Comparison of ENCODE assay signal across 28 mouse cellular contexts in genomic region chr12:41050945-41051344, GRCm38 (mm10). TPM values are rescaled to one million over a fixed set of nuclear protein-coding genes. Genes with fewer than 3 reads are reported as not detected.
DNase-seq lines count a peak whose midpoint lies in the region; ATAC-seq and TF ChIP-seq lines count a peak whose summit lies in the region.
"Had no signal": no experiment of that assay in that cellular context is flagged by ENCODE, and none has a peak within 500 bp of the region (broad histone marks: within the 10 kb centered on the region; RNA-seq: fewer than 3 reads in every experiment).

No protein-coding gene starts in this region.

- DNase-seq in CH12.LX (ENCODE audit: extremely low read depth): no peak
- DNase-seq in brain, embryonic 14.5 days (ENCODE audit: low read depth): peak; percentile 15
- no peak for DNase-seq in layer of hippocampus, postnatal 25 days (ENCODE audit: extremely low spot score in 1 of 2, low spot score in 1 of 2)
- DNase-seq in gastrocnemius, adult 8-10 months (ENCODE audit: low spot score in 2 of 2): no peak
- DNase-seq in thymus, postnatal 10 days (ENCODE audit: low spot score in 2 of 2): no peak
- DNase-seq: adrenal gland, adult 8-10 months; adrenal gland, postnatal 25 days; cerebellum, adult 18-20 months; cerebellum, adult 9-10 months; cerebellum, postnatal 14 days; forebrain, postnatal 0 days; gastrocnemius, adult 2 months; gastrocnemius, postnatal 25 days; heart, adult 18-20 months; heart, postnatal 10 days; heart, postnatal 36 days had no signal

- no peaks in the 10 kb centered on the region for H3K36me3 ChIP-seq in hindbrain, embryonic 13.5 days
- no peaks in the 10 kb centered on the region for H3K36me3 ChIP-seq in hindbrain, embryonic 12.5 days
- peaks cover 0 to 8% of the 10 kb centered on the region in 2 experiments for H3K36me3 ChIP-seq in CH12.LX (replicated peaks in 1 of 2; ENCODE audit: control insufficient read depth in 1 of 2, insufficient read depth in 1 of 2, low read length in 1 of 2)
- H3K36me3 ChIP-seq: embryonic facial prominence, embryonic 12.5 days; embryonic facial prominence, embryonic 15.5 days; G1E; heart, embryonic 12.5 days; heart, embryonic 15.5 days; hindbrain, embryonic 10.5 days; hindbrain, embryonic 15.5 days had no signal

- no peak for TF ChIP-seq POLR2A in CH12.LX (IDR thresholded peaks at IDR 0.05; ENCODE audit: low read depth, low read length)
- no peak for TF ChIP-seq POLR2A in brain, embryonic 14.5 days (IDR thresholded peaks at IDR 0.05; ENCODE audit: borderline replicate concordance, extremely low read depth, insufficient read depth, insufficient read length, poor library complexity, severe bottlenecking)

- dilution Hi-C loops in CH12.LX (cut with MboI; ENCODE audit: extremely low pct_ligation_motif_present, extremely low pct_unique_long_range_greater_than_20kb, low sequenced_read_pairs): no loop called here

- in situ Hi-C loops in CH12.LX (cut with MboI; ENCODE audit: low pct_ligation_motif_present, low pct_unique_long_range_greater_than_20kb, low sequenced_read_pairs): no loop called here

- H3K4me3 ChIP-seq in hindbrain, embryonic 13.5 days: no peak overlapping the region
- no peak overlapping the region for H3K4me3 ChIP-seq in hindbrain, embryonic 12.5 days
- no peak overlapping the region for H3K4me3 ChIP-seq in CH12.LX (replicated peaks in 1 of 3; ENCODE audit: low read depth in 2 of 3, low read length in 2 of 3, poor library complexity in 1 of 3)
- H3K4me3 ChIP-seq: embryonic facial prominence, embryonic 12.5 days; embryonic facial prominence, embryonic 15.5 days; gastrocnemius, adult 2 months; heart, embryonic 12.5 days; heart, embryonic 15.5 days; hindbrain, embryonic 10.5 days; hindbrain, embryonic 15.5 days had no signal

- no peaks in the 10 kb centered on the region for H3K9me3 ChIP-seq in hindbrain, embryonic 13.5 days
- no peaks in the 10 kb centered on the region for H3K9me3 ChIP-seq in hindbrain, embryonic 12.5 days (replicated peaks)
- H3K9me3 ChIP-seq in CH12.LX (replicated peaks; ENCODE audit: low read length): no peaks in the 10 kb centered on the region
- H3K9me3 ChIP-seq: embryonic facial prominence, embryonic 12.5 days; embryonic facial prominence, embryonic 15.5 days; G1E; heart, embryonic 12.5 days; heart, embryonic 15.5 days; hindbrain, embryonic 10.5 days; hindbrain, embryonic 15.5 days had no signal

- no peaks in the 10 kb centered on the region for H3K79me2 ChIP-seq in CH12.LX (replicated peaks; ENCODE audit: control insufficient read depth, extremely low read depth, insufficient read depth, poor library complexity, severe bottlenecking)

- no peaks in the 10 kb centered on the region for H3K4me1 ChIP-seq in hindbrain, embryonic 13.5 days (replicated peaks)
- H3K4me1 ChIP-seq in hindbrain, embryonic 12.5 days: no peaks in the 10 kb centered on the region
- peaks cover 10 to 41% of the 10 kb centered on the region in 2 experiments for H3K4me1 ChIP-seq in CH12.LX (ENCODE audit: control insufficient read depth in 1 of 2, insufficient read depth in 2 of 2)
- H3K4me1 ChIP-seq: embryonic facial prominence, embryonic 12.5 days; embryonic facial prominence, embryonic 15.5 days; heart, embryonic 12.5 days; heart, embryonic 15.5 days; hindbrain, embryonic 10.5 days; hindbrain, embryonic 15.5 days had no signal

- no peak overlapping the region for H3K9ac ChIP-seq in hindbrain, embryonic 13.5 days
- no peak overlapping the region for H3K9ac ChIP-seq in hindbrain, embryonic 12.5 days
- peak overlapping the region; percentile 55 for H3K9ac ChIP-seq in CH12.LX (ENCODE audit: insufficient read depth, low read depth)
- H3K9ac ChIP-seq: embryonic facial prominence, embryonic 12.5 days; embryonic facial prominence, embryonic 15.5 days; forebrain, postnatal 0 days; heart, embryonic 12.5 days; heart, embryonic 15.5 days; hindbrain, embryonic 15.5 days had no signal

- no peak for ATAC-seq in hindbrain, embryonic 13.5 days (ENCODE audit: low FRiP score)
- ATAC-seq in hindbrain, embryonic 12.5 days (ENCODE audit: low FRiP score): no peak
- 0 out of 2 replicates have a peak, but pooled peaks have one; percentile 34 for ATAC-seq in megakaryocyte-erythroid progenitor cell, adult 5-6 weeks (replicated peaks; ENCODE audit: low FRiP score, low TSS enrichment, poor library complexity, severe bottlenecking)
- ATAC-seq: activated CD4-positive, CD25-positive, alpha-beta regulatory T cell, adult 4 months; forebrain, embryonic 14.5 days; forebrain, postnatal 0 days had no signal

- no peaks in the 10 kb centered on the region for H3K27me3 ChIP-seq in hindbrain, embryonic 13.5 days
- no peaks in the 10 kb centered on the region for H3K27me3 ChIP-seq in hindbrain, embryonic 12.5 days
- no peaks in the 10 kb centered on the region for H3K27me3 ChIP-seq in CH12.LX (replicated peaks)
- H3K27me3 ChIP-seq: embryonic facial prominence, embryonic 12.5 days; embryonic facial prominence, embryonic 15.5 days; heart, embryonic 12.5 days; heart, embryonic 15.5 days; hindbrain, embryonic 15.5 days had no signal

- no peak for TF ChIP-seq CTCF in CH12.LX (conservative IDR thresholded peaks at IDR 0.05 in 1 of 2, IDR thresholded peaks at IDR 0.05 in 1 of 2; ENCODE audit: low read depth in 2 of 2, low read length in 2 of 2)
- no peak for TF ChIP-seq CTCF in brain, embryonic 14.5 days (IDR thresholded peaks at IDR 0.05; ENCODE audit: borderline replicate concordance, extremely low read depth, insufficient read depth, insufficient read length)

- H3K4me2 ChIP-seq in hindbrain, embryonic 13.5 days: no peak overlapping the region
- no peak overlapping the region for H3K4me2 ChIP-seq in hindbrain, embryonic 12.5 days (replicated peaks)
- peak overlapping the region; percentile 58; the same call in 1 of the 2 replicates for H3K4me2 ChIP-seq in CH12.LX (ENCODE audit: insufficient read depth, low read depth, poor library complexity, severe bottlenecking)
- H3K4me2 ChIP-seq: embryonic facial prominence, embryonic 12.5 days; embryonic facial prominence, embryonic 15.5 days; heart, embryonic 12.5 days; heart, embryonic 15.5 days; hindbrain, embryonic 15.5 days had no signal

- WGBS in hindbrain, embryonic 13.5 days: 82% methylated on average over 5 of the region's 5 CpGs
- whole genome bisulfite sequencing in hindbrain, embryonic 12.5 days: 74% methylated on average over 5 of the region's 5 CpGs

- 0 out of 2 replicates have a peak, but pooled peaks have one; percentile 17 for TF ChIP-seq EP300 in CH12.LX (IDR thresholded peaks at IDR 0.05; ENCODE audit: low read length)

- no peak for TF ChIP-seq RAD21 in CH12.LX (IDR thresholded peaks at IDR 0.05; ENCODE audit: low read depth, low read length)

- 0 out of 2 replicates have a peak overlapping the region, but pooled peaks have one; percentile 24 for H3K27ac ChIP-seq in hindbrain, embryonic 13.5 days
- no peak overlapping the region for H3K27ac ChIP-seq in hindbrain, embryonic 12.5 days
- no peak overlapping the region for H3K27ac ChIP-seq in CH12.LX (ENCODE audit: insufficient read depth, low read depth)
- H3K27ac ChIP-seq: embryonic facial prominence, embryonic 12.5 days; embryonic facial prominence, embryonic 15.5 days; gastrocnemius, adult 2 months; heart, embryonic 15.5 days; hindbrain, embryonic 10.5 days; hindbrain, embryonic 15.5 days had no signal

TF ChIP-seq in CH12.LX, 34 proteins besides CTCF, POLR2A, EP300 and RAD21:
- TF ChIP-seq NRF1 (IDR thresholded peaks at IDR 0.05; ENCODE audit: low read depth, low read length) (no peak), CHD1 (IDR thresholded peaks at IDR 0.05; ENCODE audit: low read depth, low read length) (no peak), MYC (IDR thresholded peaks at IDR 0.05; ENCODE audit: low read depth, low read length) (no peak), MEF2A (IDR thresholded peaks at IDR 0.05; ENCODE audit: borderline replicate concordance, low read depth, low read length) (no peak), USF1 (IDR thresholded peaks at IDR 0.05; ENCODE audit: low read depth, low read length) (no peak), ZNF384 (IDR thresholded peaks at IDR 0.05; ENCODE audit: low read depth, low read length) (no peak), CHD2 (IDR thresholded peaks at IDR 0.05; ENCODE audit: low read length) (no peak), ZC3H11A (IDR thresholded peaks at IDR 0.05; ENCODE audit: low read depth, low read length) (no peak)

RNA-seq across cellular contexts. Expression of gene Immp2l, which starts 27.1 kb away (rescaled TPM):
- 7.9 and 9.1 TPM in 2 replicates for polyA plus RNA-seq in hindbrain, embryonic 13.5 days (2015; fragmentation: Nextera tagmentation; extraction: Ambion mirVana)
- polyA plus RNA-seq in hindbrain, embryonic 12.5 days (2016; fragmentation: Nextera tagmentation; extraction: Ambion mirVana): 9.9 and 10.6 TPM in 2 replicates
- total RNA-seq in CH12.LX (2012; rRNA removed): 9.1 and 16.5 TPM in 2 replicates
- total RNA-seq in CH12.LX (2014; rRNA removed): 9.9 and 11.4 TPM in 2 replicates
- 3.6 and 4.8 TPM in 2 replicates for polyA plus RNA-seq in CH12.LX (2012; ENCODE audit: insufficient read length, low read depth)
- polyA plus RNA-seq in brain, embryonic 14.5 days (2012; rRNA removed): 2.2 and 3.5 TPM in 2 replicates
- total RNA-seq in megakaryocyte-erythroid progenitor cell, adult 5-6 weeks (2014; fragmentation: Nextera tagmentation): 10.1 and 11.4 TPM in 2 replicates
- 1.3 and 5.6 TPM in 2 replicates for total RNA-seq in megakaryocyte-erythroid progenitor cell, adult 5-6 weeks (2017)
- 1 to 10 TPM; 6.1 to 6.8 TPM for total RNA-seq in layer of hippocampus, postnatal 25 days (2021)
- total RNA-seq in gastrocnemius, adult 8-10 months (2022): 10 to 100 TPM; 11.0 to 15.7 (median 13.6) TPM
